Mouse (Mus musculus) heart, embryonic 10.5 days (tissue): ENCODE measurements around the gene Pwp2. TPM values are rescaled to one million over a fixed set of nuclear protein-coding genes. Genes with fewer than 3 reads are reported as not detected.

ENCODE experiments used
- DNase-seq: peaks from one replicate; pipeline ENCODE4 v3.0.0-alpha.2; 2017; ENCODE audit warnings: low spot score
- H3K27ac ChIP-seq: fragments of 300-500 bp; sonication (generic); 2 replicates; pipeline ENCODE4 v1.5.1; 2016; ENCODE audit warnings: mild to moderate bottlenecking
- H3K27me3 ChIP-seq: fragments of 300-500 bp; sonication (generic); 2 replicates; pipeline ENCODE4 v1.6.1; 2016; ENCODE audit warnings: mild to moderate bottlenecking; ENCODE audit not compliant: poor library complexity, insufficient read depth, severe bottlenecking
- H3K36me3 ChIP-seq: fragments of 300-500 bp; sonication (generic); 2 replicates; pipeline ENCODE4 v1.6.1; 2016; ENCODE audit warnings: mild to moderate bottlenecking, moderate library complexity
- H3K4me1 ChIP-seq: fragments of 300-500 bp; sonication (generic); 2 replicates; pipeline ENCODE4 v1.6.1; 2016; ENCODE audit warnings: mild to moderate bottlenecking
- H3K4me3 ChIP-seq: fragments of 300-500 bp; sonication (generic); 2 replicates; pipeline ENCODE4 v1.5.1; 2016; ENCODE audit warnings: mild to moderate bottlenecking, moderate library complexity
- H3K9me3 ChIP-seq: fragments of 300-500 bp; sonication (generic); 2 replicates; pipeline ENCODE4 v1.6.1; 2016; ENCODE audit warnings: mild to moderate bottlenecking, moderate library complexity
- WGBS: fragments of 180-500 bp; shearing (Covaris S2); methylation state at CpG from one replicate; pipeline ENCODE4 v1.1.7; 2016; 5-methylcytosine and 5-hydroxymethylcytosine counted together
- polyA plus RNA-seq: library from polyadenylated mRNA; unstranded; fragments of >200 nt; fragmentation: Nextera tagmentation; extraction: Ambion mirVana; gene quantifications from 2 replicates; pipeline ENCODE4 v1.2.1, GENCODE M21; 2016

Pwp2 gene
- polyA plus RNA-seq = 18.0 and 23.1 TPM in 2 replicates

GRCm38 (mm10) chr10:78184531-78185380 is at the start of gene Pwp2:
Gene Pwp2 (minus strand): TSS chr10:78185149.
- Histone ChIP-seq H3K4me3 (peak within 1 kb of the TSS; percentile 85), H3K27ac (peak within 1 kb of the TSS; percentile 81), H3K9me3 (no peaks in the 10 kb centered on the region), H3K4me1 (peaks cover 15% of the 10 kb centered on the region), H3K36me3 (peaks cover 60% of the 10 kb centered on the region), H3K27me3 (no peaks in the 10 kb centered on the region)
- DNase-seq = peak; percentile 97
- whole genome bisulfite sequencing = 2% methylated on average over 47 of the region's 47 CpGs

- H3K4me3 ChIP-seq = no peak overlapping the region
- H3K36me3 ChIP-seq = peaks cover 24% of the 10 kb centered on the region
- H3K9me3 ChIP-seq = no peaks in the 10 kb centered on the region
- WGBS = 85% methylated on average over 6 of the region's 6 CpGs
- no peak overlapping the region for H3K27ac ChIP-seq
- H3K4me1 ChIP-seq = peaks cover 5% of the 10 kb centered on the region; the same call in 1 of the 2 replicates
- DNase-seq = no peak
- H3K27me3 ChIP-seq = no peaks in the 10 kb centered on the region
These were observed 48.8 kb upstream of the Pwp2 start for GRCm38 (mm10) chr10:78233756-78234155.

GRCm38 (mm10) chr10:78233161-78233560 is 48.2 kb upstream of the Pwp2 start:
- no peaks in the 10 kb centered on the region for H3K9me3 ChIP-seq
- no peaks in the 10 kb centered on the region for H3K27me3 ChIP-seq
- DNase-seq = no peak
- H3K36me3 ChIP-seq = peaks cover 23% of the 10 kb centered on the region
- WGBS = 87% methylated on average over 5 of the region's 5 CpGs
- no peak overlapping the region for H3K27ac ChIP-seq
- peaks cover 5% of the 10 kb centered on the region; the same call in 1 of the 2 replicates for H3K4me1 ChIP-seq
- no peak overlapping the region for H3K4me3 ChIP-seq

GRCm38 (mm10) chr10:78232301-78232980 is 47.5 kb upstream of the Pwp2 start:
- Histone ChIP-seq H3K9me3 (no peaks in the 10 kb centered on the region), H3K27ac (no peak overlapping the region), H3K27me3 (no peaks in the 10 kb centered on the region), H3K36me3 (peaks cover 26% of the 10 kb centered on the region), H3K4me1 (peaks cover 5% of the 10 kb centered on the region; the same call in 1 of the 2 replicates), H3K4me3 (no peak overlapping the region)
- DNase-seq = no peak
- 93% methylated on average over 4 of the region's 4 CpGs for WGBS

GRCm38 (mm10) chr10:78228560-78228928 is 43.6 kb upstream of the Pwp2 start:
- no peak for DNase-seq
- Histone ChIP-seq H3K4me1 (no peaks in the 10 kb centered on the region; the same call in 1 of the 2 replicates), H3K36me3 (peaks cover 29% of the 10 kb centered on the region), H3K27ac (no peak overlapping the region), H3K9me3 (no peaks in the 10 kb centered on the region), H3K4me3 (no peak overlapping the region), H3K27me3 (no peaks in the 10 kb centered on the region)
- WGBS = 84% methylated on average over 5 of the region's 5 CpGs

GRCm38 (mm10) chr10:78227875-78228559 is 43.1 kb upstream of the Pwp2 start:
- 90% methylated on average over 8 of the region's 8 CpGs for WGBS

GRCm38 (mm10) chr10:78224136-78224535 is 39.2 kb upstream of the Pwp2 start:
- 80% methylated on average over 6 of the region's 6 CpGs for WGBS
- no peak for DNase-seq
- H3K36me3 ChIP-seq = peaks cover 38% of the 10 kb centered on the region

More at GRCm38 (mm10) chr10:78227875-78228559, 43.1 kb upstream of the Pwp2 start:
- no peak for DNase-seq
- Histone ChIP-seq H3K4me1 (peaks cover 2% of the 10 kb centered on the region; the same call in 1 of the 2 replicates), H3K27ac (no peak overlapping the region), H3K9me3 (no peaks in the 10 kb centered on the region), H3K4me3 (no peak overlapping the region), H3K27me3 (no peaks in the 10 kb centered on the region), H3K36me3 (peaks cover 29% of the 10 kb centered on the region)

GRCm38 (mm10) chr10:78222908-78223307 is 38.0 kb upstream of the Pwp2 start:
- DNase-seq = no peak
- Histone ChIP-seq H3K27ac (no peak overlapping the region), H3K9me3 (no peaks in the 10 kb centered on the region), H3K4me1 (peaks cover 5% of the 10 kb centered on the region; the same call in 1 of the 2 replicates), H3K36me3 (peaks cover 43% of the 10 kb centered on the region), H3K27me3 (no peaks in the 10 kb centered on the region), H3K4me3 (no peak overlapping the region)
- WGBS = 82% methylated on average over 4 of the region's 4 CpGs

More at GRCm38 (mm10) chr10:78224136-78224535, 39.2 kb upstream of the Pwp2 start:
- H3K4me3 ChIP-seq = no peak overlapping the region
- no peaks in the 10 kb centered on the region for H3K9me3 ChIP-seq
- H3K27ac ChIP-seq = no peak overlapping the region
- peaks cover 5% of the 10 kb centered on the region; the same call in 1 of the 2 replicates for H3K4me1 ChIP-seq
- no peaks in the 10 kb centered on the region for H3K27me3 ChIP-seq

GRCm38 (mm10) chr10:78221315-78221714 is 36.4 kb upstream of the Pwp2 start:
- 85% methylated on average over 7 of the region's 7 CpGs for WGBS
- no peak for DNase-seq
- Histone ChIP-seq H3K27me3 (no peaks in the 10 kb centered on the region), H3K9me3 (no peaks in the 10 kb centered on the region), H3K4me1 (peaks cover 5% of the 10 kb centered on the region; the same call in 1 of the 2 replicates), H3K36me3 (peaks cover 57% of the 10 kb centered on the region), H3K4me3 (no peak overlapping the region), H3K27ac (no peak overlapping the region)

- no peak for DNase-seq
- no peaks in the 10 kb centered on the region for H3K27me3 ChIP-seq
- H3K4me1 ChIP-seq = peaks cover 5% of the 10 kb centered on the region; the same call in 1 of the 2 replicates
- no peak overlapping the region for H3K4me3 ChIP-seq
- WGBS = 92% methylated on average over 1 of the region's 1 CpGs
- peaks cover 69% of the 10 kb centered on the region for H3K36me3 ChIP-seq
- no peak overlapping the region for H3K27ac ChIP-seq
- H3K9me3 ChIP-seq = no peaks in the 10 kb centered on the region
These were observed 34.6 kb upstream of the Pwp2 start for GRCm38 (mm10) chr10:78219528-78219927.

GRCm38 (mm10) chr10:78218576-78218975 is 33.6 kb upstream of the Pwp2 start:
- Histone ChIP-seq H3K36me3 (peaks cover 79% of the 10 kb centered on the region), H3K4me3 (no peak overlapping the region), H3K4me1 (peaks cover 5% of the 10 kb centered on the region; the same call in 1 of the 2 replicates), H3K9me3 (no peaks in the 10 kb centered on the region), H3K27me3 (no peaks in the 10 kb centered on the region), H3K27ac (no peak overlapping the region)
- DNase-seq = no peak
- WGBS = 87% methylated on average over 6 of the region's 6 CpGs

- Histone ChIP-seq H3K27me3 (no peaks in the 10 kb centered on the region), H3K4me1 (no peaks in the 10 kb centered on the region), H3K9me3 (no peaks in the 10 kb centered on the region), H3K36me3 (peaks cover 91% of the 10 kb centered on the region), H3K4me3 (no peak overlapping the region), H3K27ac (no peak overlapping the region)
- DNase-seq = no peak
- 83% methylated on average over 6 of the region's 6 CpGs for WGBS
These were observed 31.6 kb upstream of the Pwp2 start for GRCm38 (mm10) chr10:78216376-78217083.
